Mouse (Mus musculus): ENCODE results near the gene Il11ra2.
"Not testable (repeated sequence)": the region's sequence is repeated elsewhere in the genome, so short reads cannot be mapped to it uniquely, and the experiment has no call there.

DNA sequence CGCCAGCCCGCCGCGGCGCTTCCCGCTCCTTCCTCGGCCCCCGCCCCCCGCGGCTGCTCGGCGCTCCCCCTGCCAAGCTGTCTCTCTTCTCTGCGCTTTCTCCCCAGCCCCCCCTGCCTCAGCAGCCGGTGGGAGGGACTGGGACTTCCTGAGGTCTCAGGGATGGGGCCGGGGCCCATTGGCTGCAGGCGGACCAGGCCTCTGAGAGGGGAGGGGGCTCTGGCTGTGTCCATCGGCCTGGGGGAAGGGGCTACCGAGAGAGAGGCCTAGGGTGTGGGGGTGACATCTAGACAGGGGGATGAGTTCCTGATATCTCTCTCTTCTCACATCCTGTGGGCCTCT, 20.5 kb upstream of the Il11ra2 start:
- TF ChIP-seq EP300, CTCF (IDR thresholded peaks at IDR 0.05; ENCODE audit: low read depth): not testable (repeated sequence)

Measured in heart, postnatal 0 days (tissue).